Mouse (Mus musculus) A20 (cell line): Measurements from ENCODE around the gene Cntfr.
A peak's percentile ranks its signal among the peaks of the same experiment; 100 is the strongest.

Source experiments
- DNase-seq: peaks from one replicate; pipeline ENCODE4 v3.0.0-alpha.2; 2011; ENCODE audit warnings: low read depth, low spot score

Gene Cntfr

DNA sequence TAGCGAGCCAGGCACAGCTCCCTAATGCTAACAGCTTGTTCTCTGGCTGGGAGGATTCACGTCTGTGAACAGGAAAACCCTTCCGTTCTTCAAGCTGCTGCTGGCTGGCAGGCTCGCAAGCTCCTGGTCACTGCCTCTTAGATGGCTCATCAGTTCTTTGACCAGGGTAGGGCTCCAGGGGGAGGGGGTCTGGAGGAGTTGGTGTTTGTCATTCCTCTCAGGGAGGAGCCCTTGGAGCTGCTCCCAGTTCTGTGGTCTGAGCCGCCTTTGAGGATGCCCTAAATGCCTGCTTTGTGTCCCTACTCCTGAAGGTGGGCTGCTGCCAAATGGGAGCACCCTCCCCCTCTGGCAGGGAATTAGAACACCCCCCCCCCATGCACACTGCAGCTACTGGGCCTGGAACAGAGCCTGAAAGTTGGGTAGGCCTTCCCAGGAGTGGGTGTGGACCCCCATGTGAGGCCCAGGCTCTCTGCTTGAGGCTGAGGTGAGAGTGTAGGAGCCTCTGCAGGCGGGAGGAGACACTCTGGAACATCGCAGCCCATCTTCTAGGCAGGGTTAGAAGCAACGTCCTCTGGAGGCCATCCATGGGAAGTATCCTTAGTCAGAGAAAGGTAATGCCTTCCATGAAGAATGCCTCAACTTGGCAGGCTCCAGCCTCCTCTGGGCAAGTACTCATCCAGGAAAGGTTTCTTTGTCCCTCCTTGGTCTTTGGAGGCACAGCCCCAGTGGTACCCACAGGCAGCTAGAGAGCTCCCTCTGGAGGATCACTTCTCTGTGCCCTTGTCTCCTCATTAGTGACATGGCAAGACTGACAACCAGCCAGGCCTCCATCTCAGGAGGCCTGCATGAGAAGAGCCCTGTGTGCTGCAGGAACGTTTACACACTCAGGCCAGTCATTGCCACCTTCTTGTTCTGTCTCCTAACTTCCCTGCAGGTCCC is 81.0 kb downstream of the Cntfr start:
- no peak for DNase-seq

DNA sequence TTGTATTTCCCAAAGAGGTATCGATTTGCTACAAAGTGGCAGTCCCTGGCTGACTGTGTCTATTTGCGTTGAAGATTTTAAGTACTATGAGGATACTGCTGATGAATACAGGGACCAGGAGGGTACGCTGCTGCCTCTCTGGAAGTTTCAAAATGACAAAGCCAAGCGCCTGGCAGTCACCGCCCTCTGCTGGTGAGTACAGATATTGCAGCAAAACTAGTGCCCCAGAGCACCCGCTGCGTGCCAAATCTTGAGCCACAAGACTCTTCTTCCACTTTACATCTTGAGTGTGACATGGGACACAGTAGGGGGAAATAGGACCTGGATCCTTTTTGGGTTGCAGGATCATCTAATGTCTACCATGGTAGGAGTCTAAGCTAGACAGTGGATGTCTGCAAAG is 82.7 kb downstream of the Cntfr start:
- peak; percentile 75 for DNase-seq

GRCm38 (mm10) chr4:41612166-41612565 is 84.7 kb downstream of the Cntfr start:
- DNase-seq: no peak

DNA sequence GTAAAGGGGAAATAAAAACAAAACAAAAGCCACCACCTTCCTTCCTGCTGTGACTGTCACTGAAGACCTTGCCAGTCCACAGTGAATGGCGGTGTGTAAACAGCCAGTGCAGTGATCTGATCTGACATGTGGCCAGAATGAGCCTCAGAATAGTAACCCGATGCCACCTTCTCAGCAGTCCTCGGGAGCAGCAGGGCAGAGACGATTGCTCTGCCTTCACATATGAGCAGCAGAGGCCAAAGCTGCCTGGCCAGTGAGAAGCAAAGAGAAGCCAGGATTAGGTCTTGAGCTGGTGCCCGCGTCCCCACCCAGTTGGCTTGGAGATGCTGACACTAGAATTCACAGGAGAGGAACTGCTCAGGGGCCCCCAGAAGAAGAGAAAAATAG is 86.3 kb downstream of the Cntfr start:
- no peak for DNase-seq

DNA sequence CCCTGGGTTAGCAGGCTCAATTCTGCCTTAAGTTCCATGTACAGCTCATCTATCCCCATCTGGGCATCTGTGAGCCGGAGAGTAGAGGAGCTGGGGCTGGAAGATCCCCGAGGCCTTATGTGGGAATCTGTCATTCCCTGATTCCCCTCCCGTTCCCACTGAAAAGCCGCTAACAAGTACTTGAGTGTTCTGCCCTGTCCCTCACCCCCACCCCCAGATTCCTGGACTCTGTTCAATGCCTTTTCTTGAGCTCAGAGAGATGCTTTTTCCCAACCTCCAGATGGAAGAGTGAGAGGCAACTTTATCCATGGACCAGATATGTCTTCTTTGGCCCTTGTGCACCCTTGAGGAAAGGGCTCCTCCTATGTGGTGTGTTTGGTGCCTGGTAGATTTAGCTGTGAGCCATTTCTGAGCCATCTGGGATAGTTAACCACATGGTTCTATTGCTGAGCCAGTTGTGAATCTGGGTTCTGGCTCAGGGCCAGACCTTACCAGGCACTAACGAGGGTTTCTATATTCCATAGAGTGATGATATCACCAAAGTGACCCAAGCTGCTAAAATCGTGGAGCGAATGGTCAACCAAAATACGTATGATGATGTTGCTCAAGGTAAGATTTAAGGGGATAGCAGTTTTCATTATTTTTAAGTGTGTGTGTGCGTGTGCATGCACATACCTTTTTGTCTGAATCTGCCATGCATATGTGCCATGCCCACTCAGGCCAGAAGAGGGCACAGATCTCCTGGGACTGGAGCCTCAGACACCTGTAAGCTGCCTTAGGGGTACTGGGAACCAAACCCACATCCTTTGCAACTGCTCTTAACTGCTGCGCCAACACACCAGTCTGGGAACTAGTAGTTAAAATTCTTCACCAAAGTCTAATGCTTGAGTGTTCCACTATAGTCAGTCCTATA is 87.0 kb downstream of the Cntfr start:
- peak; percentile 25 for DNase-seq
